Mouse (Mus musculus) midbrain, embryonic 15.5 days (tissue): ENCODE data around the gene Dtl. TPM values are rescaled to one million over a fixed set of nuclear protein-coding genes. Genes with fewer than 3 reads are reported as not detected.
A peak's percentile ranks its signal among the peaks of the same experiment; 100 is the strongest.

Experiments
- ATAC-seq: fragments of 200-750 bp; cut with Nextera tagmentation; replicated peaks from 2 replicates; pipeline ENCODE4 v1.8.0; 2017; ENCODE audit warnings: moderate TSS enrichment
- H3K27ac ChIP-seq: fragments of 300-500 bp; sonication (generic); 2 replicates; pipeline ENCODE4 v1.5.1; 2015; ENCODE audit warnings: mild to moderate bottlenecking, inconsistent platforms
- H3K27me3 ChIP-seq: fragments of 300-500 bp; sonication (generic); replicated peaks from 2 replicates; pipeline ENCODE4 v1.6.1; 2015; ENCODE audit warnings: inconsistent platforms
- H3K36me3 ChIP-seq: fragments of 300-500 bp; sonication (generic); replicated peaks from 2 replicates; pipeline ENCODE4 v1.6.1; 2015; ENCODE audit warnings: inconsistent platforms
- H3K4me1 ChIP-seq: fragments of 300-500 bp; sonication (generic); 2 replicates; pipeline ENCODE4 v1.6.1; 2015; ENCODE audit warnings: inconsistent platforms
- H3K4me2 ChIP-seq: fragments of 300-500 bp; sonication (generic); 2 replicates; pipeline ENCODE4 v1.6.1; 2015; ENCODE audit warnings: inconsistent platforms, mild to moderate bottlenecking, moderate library complexity
- H3K4me3 ChIP-seq: fragments of 300-500 bp; sonication (generic); 2 replicates; pipeline ENCODE4 v1.5.1; 2015; ENCODE audit warnings: mild to moderate bottlenecking, inconsistent platforms
- H3K9ac ChIP-seq: fragments of 300-500 bp; sonication (generic); 2 replicates; pipeline ENCODE4 v1.6.1; 2015; ENCODE audit warnings: mild to moderate bottlenecking, inconsistent platforms
- H3K9me3 ChIP-seq: fragments of 300-500 bp; sonication (generic); 2 replicates; pipeline ENCODE4 v1.6.1; 2016; ENCODE audit warnings: inconsistent platforms
- WGBS: fragments of 180-500 bp; shearing (Covaris S2); methylation state at CpG from one replicate; pipeline ENCODE4 v1.1.7; 2015; ENCODE audit warnings: mixed read lengths; 5-methylcytosine and 5-hydroxymethylcytosine counted together
- polyA plus RNA-seq: library from polyadenylated mRNA; unstranded; fragments of >200 nt; fragmentation: Nextera tagmentation; extraction: Ambion mirVana; gene quantifications from 2 replicates; pipeline ENCODE4 v1.2.1, GENCODE M21; 2015

Dtl gene
- polyA plus RNA-seq, 1 experiment from 2014 or later = 6.2 TPM

DNA sequence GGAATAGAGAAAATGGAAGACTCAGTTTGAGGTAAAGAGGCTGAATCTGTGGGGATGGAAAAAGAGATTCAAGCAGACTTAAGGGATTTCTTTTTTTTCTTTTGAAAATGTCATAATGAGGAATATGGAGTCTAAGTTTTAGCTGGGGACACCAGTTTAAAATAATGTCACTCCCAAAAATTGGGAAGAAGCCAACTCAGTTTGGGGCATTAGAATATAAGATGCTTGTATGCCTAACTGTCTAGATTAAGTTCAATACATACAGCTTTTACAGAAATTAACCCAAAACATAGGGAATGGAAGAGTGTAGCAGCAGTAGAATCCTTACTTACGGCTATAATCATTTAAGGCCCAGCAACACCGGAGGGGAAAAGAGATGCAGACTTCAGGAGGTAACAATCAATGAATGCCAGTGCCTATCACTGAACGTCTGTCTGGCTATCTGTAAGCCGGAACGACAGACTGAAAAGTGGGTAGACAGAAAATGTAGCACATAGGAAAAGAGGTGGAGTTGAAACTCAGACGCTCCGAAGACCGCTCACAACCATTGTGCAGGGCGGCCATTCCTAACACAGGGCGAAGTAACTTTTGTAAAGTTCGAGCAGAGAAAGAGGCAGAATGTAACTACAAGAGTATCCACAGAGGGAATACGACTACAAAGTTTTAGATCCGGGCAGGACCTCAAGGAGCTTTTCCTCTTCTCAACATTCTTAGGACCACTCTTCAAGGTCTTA, 1.3 kb downstream of the Dtl start:
- H3K27me3 ChIP-seq = no peaks in the 10 kb centered on the region
- H3K27ac ChIP-seq = no peak overlapping the region
- WGBS = under 1% methylated on average over 13 of the region's 13 CpGs
- H3K9me3 ChIP-seq = no peaks in the 10 kb centered on the region
- peak overlapping the region; percentile 81 for H3K4me3 ChIP-seq
- H3K4me2 ChIP-seq = peak overlapping the region; percentile 97
- no peaks in the 10 kb centered on the region for H3K36me3 ChIP-seq
- no peak for ATAC-seq
- H3K9ac ChIP-seq = peak overlapping the region; percentile 36; the same call in 1 of the 2 replicates
- peaks cover 35% of the 10 kb centered on the region for H3K4me1 ChIP-seq

DNA sequence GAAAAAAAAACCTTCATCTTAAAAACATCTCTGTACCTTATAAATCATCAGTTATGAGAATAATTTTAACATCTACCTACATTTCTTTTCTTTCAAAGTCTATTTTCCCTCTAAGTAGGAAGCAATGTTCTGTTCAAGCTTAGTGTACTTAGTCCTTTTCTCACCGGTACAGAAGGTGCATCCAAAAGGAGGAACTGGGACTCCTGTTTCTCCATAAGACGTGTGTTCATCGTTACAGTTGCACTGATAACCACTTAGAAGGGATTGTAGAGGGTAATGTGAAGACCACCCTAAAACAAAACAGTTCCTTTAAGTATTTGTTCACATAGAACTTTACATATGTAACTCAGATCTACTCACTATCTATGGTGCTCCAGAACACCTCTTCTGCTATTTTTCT, 4.9 kb downstream of the Dtl start:
- H3K4me3 ChIP-seq = no peak overlapping the region
- 91% methylated on average over 3 of the region's 3 CpGs for WGBS
- ATAC-seq = no peak
- H3K4me1 ChIP-seq = peaks cover 9% of the 10 kb centered on the region
- H3K36me3 ChIP-seq = no peaks in the 10 kb centered on the region
- no peaks in the 10 kb centered on the region for H3K9me3 ChIP-seq
- H3K27ac ChIP-seq = no peak overlapping the region
- H3K27me3 ChIP-seq = no peaks in the 10 kb centered on the region
- no peak overlapping the region for H3K9ac ChIP-seq
- H3K4me2 ChIP-seq = no peak overlapping the region

DNA sequence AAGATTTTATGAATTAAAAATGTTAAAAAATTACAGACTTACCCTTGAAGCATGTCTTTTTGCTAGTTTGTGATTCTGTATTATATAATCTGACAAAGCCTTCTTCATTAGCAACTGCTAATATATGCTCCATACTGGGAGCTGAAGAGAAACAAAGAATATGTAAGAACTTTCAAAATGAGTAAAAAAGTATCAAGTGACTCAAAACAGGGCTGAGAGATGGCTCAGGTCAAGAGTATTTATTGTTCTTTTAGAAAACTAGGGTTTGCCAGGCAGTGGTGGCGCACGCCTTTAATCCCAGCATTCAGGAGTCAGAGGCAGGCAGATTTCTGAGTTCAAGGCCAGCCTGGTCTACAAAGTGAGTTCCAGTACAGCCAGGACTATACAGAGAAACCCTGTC, 5.7 kb downstream of the Dtl start:
- WGBS = 95% methylated on average over 2 of the region's 2 CpGs
- no peak overlapping the region for H3K4me2 ChIP-seq
- ATAC-seq = no peak

DNA sequence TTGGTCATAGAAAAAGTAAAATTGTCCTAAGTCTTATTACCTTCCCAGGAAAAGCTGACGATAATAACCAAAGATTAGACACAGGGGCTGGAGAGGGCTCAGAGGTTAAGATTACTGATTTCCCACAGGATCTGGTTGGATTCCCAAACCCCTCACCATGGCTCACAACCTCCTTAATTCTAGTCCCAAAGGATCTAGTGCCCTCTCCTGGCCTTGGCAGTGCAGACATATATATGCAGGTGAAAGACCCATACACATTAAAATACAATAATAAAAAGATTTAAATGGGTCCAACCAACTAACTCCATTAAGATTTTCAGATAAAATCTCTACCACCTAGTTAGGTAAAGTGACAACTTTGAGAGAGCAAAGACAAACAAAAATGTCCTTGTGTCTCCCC, 7.5 kb downstream of the Dtl start:
- H3K9ac ChIP-seq = no peak overlapping the region
- H3K36me3 ChIP-seq = no peaks in the 10 kb centered on the region
- H3K4me2 ChIP-seq = no peak overlapping the region
- H3K27ac ChIP-seq = no peak overlapping the region
- WGBS = 87% methylated on average over 1 of the region's 1 CpGs
- no peaks in the 10 kb centered on the region for H3K9me3 ChIP-seq
- H3K4me1 ChIP-seq = no peaks in the 10 kb centered on the region
- no peak overlapping the region for H3K4me3 ChIP-seq
- H3K27me3 ChIP-seq = no peaks in the 10 kb centered on the region
- no peak for ATAC-seq

More for the DNA sequence above, 5.7 kb downstream of the Dtl start:
- peaks cover 5% of the 10 kb centered on the region for H3K4me1 ChIP-seq
- H3K27ac ChIP-seq = no peak overlapping the region
- no peaks in the 10 kb centered on the region for H3K36me3 ChIP-seq
- no peaks in the 10 kb centered on the region for H3K9me3 ChIP-seq
- no peak overlapping the region for H3K4me3 ChIP-seq
- no peaks in the 10 kb centered on the region for H3K27me3 ChIP-seq
- no peak overlapping the region for H3K9ac ChIP-seq

DNA sequence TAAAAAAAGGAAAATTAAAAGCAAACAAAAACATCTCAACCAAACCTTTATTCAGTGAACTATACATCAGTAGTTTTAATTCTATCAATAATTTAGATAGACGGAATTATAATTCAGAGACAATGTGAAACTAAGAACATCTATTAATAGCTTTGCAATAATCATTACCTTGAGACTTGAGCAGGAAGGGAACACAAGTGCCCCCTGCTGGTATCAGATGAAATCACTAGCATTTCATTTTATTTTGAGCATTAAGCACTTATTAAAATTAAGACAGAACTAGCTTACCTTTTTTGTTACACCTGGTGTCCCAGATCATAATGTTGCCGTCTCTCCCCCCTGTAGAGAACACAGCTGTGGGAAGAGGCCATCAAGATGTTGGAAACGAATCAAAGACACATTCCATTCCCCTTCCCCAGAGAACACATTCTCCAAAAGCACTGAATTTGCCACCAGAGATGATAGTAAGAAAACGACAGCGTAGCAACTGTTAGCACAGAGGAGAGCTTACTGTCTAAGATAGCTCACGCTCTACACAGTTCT, 12.4 kb downstream of the Dtl start:
- Histone ChIP-seq H3K9ac (no peak overlapping the region), H3K36me3 (no peaks in the 10 kb centered on the region), H3K27ac (no peak overlapping the region), H3K9me3 (no peaks in the 10 kb centered on the region), H3K27me3 (no peaks in the 10 kb centered on the region), H3K4me1 (no peaks in the 10 kb centered on the region), H3K4me3 (no peak overlapping the region), H3K4me2 (no peak overlapping the region)
- WGBS = 71% methylated on average over 6 of the region's 6 CpGs
- ATAC-seq = no peak

DNA sequence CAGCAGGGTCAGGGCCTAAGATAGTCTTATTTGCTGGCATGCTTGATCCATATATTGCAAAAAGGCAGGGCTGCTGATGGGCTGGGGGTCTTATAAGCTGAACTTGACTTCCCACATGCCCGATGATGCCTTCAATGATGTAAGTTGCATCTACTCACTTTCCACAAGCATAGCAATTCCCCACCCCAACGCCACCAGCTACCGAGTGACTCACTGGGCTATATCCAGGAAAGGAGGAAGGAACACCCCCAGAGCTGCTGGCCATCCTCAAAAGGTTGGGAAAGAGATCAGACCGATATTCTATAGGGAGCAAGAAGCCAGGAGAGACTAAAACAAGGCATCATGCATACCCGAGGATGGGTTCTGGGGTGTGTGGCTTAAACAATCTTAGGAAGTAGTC, 15.6 kb downstream of the Dtl start:
- no peaks in the 10 kb centered on the region for H3K27me3 ChIP-seq
- no peaks in the 10 kb centered on the region for H3K9me3 ChIP-seq
- H3K4me2 ChIP-seq = no peak overlapping the region
- ATAC-seq = no peak
- no peaks in the 10 kb centered on the region for H3K36me3 ChIP-seq
- WGBS = 89% methylated on average over 5 of the region's 5 CpGs
- H3K9ac ChIP-seq = no peak overlapping the region
- H3K27ac ChIP-seq = no peak overlapping the region
- H3K4me1 ChIP-seq = no peaks in the 10 kb centered on the region
- H3K4me3 ChIP-seq = no peak overlapping the region

DNA sequence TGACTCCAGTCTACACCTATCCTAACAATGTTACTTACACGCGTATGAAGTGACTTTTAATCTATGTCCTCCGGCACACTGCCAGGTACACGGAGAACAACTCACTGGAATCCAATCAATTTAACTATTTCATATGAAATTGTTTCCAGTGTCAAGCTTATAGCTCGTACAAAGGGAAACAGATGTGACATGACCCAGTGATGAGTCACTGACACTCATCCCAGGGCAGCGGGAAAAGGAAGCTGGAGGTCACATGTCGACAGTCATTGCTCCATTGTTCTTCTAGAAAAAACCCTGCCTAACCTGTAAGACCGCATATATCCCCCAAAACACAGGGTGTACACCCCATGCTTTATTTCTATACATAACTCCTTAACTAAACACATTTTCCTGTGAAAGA, 18.2 kb downstream of the Dtl start:
- Histone ChIP-seq H3K9ac (no peak overlapping the region), H3K4me2 (no peak overlapping the region), H3K27me3 (no peaks in the 10 kb centered on the region), H3K9me3 (no peaks in the 10 kb centered on the region), H3K4me1 (no peaks in the 10 kb centered on the region), H3K27ac (no peak overlapping the region), H3K4me3 (no peak overlapping the region), H3K36me3 (no peaks in the 10 kb centered on the region)
- no peak for ATAC-seq
- WGBS = 88% methylated on average over 8 of the region's 8 CpGs

DNA sequence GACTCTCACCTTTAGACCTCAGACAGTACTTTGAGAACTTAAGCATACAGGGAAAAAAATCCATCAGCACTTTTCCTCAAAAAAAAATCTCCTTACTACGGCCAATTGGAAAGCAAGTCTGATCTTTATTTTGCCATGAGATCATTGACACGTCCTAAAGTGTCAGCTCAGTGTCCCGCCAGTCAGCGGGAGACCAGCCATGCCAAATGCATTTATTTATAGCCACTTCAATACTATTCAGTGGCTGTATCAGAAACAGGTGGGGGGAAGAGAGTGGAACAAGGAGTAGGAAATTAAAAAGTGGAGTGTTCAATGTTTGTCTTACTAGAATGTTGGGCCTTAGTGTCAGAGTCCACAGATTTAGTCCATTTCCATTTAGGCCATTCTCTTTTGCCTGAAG, 24.6 kb downstream of the Dtl start:
- Histone ChIP-seq H3K36me3 (no peaks in the 10 kb centered on the region), H3K4me2 (no peak overlapping the region), H3K4me1 (no peaks in the 10 kb centered on the region), H3K27ac (no peak overlapping the region), H3K4me3 (no peak overlapping the region), H3K27me3 (no peaks in the 10 kb centered on the region), H3K9me3 (no peaks in the 10 kb centered on the region), H3K9ac (no peak overlapping the region)
- 75% methylated on average over 4 of the region's 4 CpGs for WGBS
- no peak for ATAC-seq

DNA sequence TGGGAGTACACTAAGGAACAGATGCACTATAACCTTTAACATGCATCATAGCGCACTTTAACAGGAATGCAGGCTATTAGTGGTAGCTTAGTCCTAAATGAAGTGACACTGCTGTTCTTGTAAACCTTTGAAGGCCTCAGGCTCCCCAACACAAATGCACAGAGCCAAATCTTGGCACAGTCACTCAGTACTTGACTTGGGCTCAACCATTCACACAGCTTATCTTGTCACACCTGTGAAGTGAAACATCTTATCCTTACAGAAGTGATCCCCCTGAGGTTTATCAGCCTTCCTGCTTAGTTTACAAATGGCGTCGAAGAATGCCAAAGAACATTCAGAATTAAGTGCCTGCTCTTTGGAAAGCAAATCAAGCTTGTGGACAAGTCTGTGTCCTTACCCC, 31.6 kb downstream of the Dtl start:
- no peaks in the 10 kb centered on the region for H3K36me3 ChIP-seq
- H3K9ac ChIP-seq = no peak overlapping the region
- H3K9me3 ChIP-seq = no peaks in the 10 kb centered on the region
- WGBS = 88% methylated on average over 3 of the region's 3 CpGs
- H3K27me3 ChIP-seq = no peaks in the 10 kb centered on the region
- no peak for ATAC-seq
- H3K27ac ChIP-seq = no peak overlapping the region
- H3K4me2 ChIP-seq = no peak overlapping the region
- H3K4me1 ChIP-seq = no peaks in the 10 kb centered on the region
- no peak overlapping the region for H3K4me3 ChIP-seq

DNA sequence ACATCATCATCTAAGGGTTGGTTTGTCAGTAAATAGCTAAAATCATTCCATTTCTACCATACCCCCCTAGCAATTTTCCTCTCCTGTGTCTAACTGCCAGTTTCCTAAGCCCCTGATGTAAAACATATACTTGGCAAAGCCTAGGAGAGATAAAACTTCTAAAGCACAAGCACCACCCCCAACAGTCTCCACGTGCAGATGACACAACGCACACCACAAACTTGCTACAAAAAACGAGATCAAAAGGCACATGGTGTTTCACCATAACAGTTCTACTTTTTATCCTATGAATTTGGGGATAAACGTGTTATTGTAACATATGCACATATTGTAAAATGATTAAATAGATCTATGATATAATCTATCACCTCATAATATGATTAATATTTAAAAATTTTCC, 33.7 kb downstream of the Dtl start:
- H3K36me3 ChIP-seq = no peaks in the 10 kb centered on the region
- H3K27me3 ChIP-seq = no peaks in the 10 kb centered on the region
- no peak for ATAC-seq
- no peaks in the 10 kb centered on the region for H3K9me3 ChIP-seq
- WGBS = 91% methylated on average over 4 of the region's 4 CpGs
- H3K9ac ChIP-seq = no peak overlapping the region
- H3K27ac ChIP-seq = no peak overlapping the region
- no peak overlapping the region for H3K4me2 ChIP-seq
- H3K4me1 ChIP-seq = no peaks in the 10 kb centered on the region
- H3K4me3 ChIP-seq = no peak overlapping the region

DNA sequence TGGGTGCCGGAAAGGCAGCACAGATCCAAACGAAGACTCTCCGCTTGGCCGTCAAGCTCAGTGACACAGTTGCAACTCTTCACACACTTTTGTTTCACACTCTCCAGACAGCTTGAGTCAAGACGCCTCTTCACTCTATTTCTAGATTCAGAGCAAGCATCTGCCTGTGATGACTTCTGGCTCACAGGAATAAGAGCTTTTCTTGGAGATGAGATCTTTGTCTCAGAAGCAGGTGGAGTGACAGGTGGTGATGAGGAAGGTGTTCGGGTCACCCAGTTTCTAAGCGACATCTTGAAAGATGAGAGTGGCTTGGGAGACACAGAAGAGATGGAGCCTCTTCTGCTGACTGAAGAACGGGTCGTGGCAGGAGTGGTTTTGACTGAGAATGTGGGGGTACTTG, 34.3 kb downstream of the Dtl start:
- Histone ChIP-seq H3K4me3 (no peak overlapping the region), H3K27ac (no peak overlapping the region), H3K27me3 (no peaks in the 10 kb centered on the region), H3K4me2 (no peak overlapping the region), H3K4me1 (no peaks in the 10 kb centered on the region), H3K9me3 (no peaks in the 10 kb centered on the region), H3K36me3 (no peaks in the 10 kb centered on the region), H3K9ac (no peak overlapping the region)
- ATAC-seq = no peak
- 92% methylated on average over 9 of the region's 9 CpGs for WGBS

DNA sequence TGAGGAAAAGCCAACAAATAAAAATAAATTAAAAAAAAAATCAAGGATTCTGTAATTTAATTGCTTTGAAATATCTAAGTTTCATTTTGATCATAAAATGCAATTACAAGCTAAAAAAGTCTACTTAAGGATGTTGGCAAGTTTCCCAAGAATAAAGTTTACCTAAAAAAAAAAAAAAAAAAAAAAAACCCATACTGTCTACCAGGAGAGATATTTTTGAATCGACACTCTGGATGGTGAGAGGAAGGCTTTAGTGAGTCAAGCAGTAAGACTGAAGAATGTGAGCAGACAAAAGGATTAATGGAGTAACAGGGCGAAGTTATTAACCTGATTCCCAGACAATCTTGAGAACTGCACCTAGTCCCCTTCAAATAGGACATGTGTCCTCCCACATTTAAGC, 35.0 kb downstream of the Dtl start:
- no peak overlapping the region for H3K9ac ChIP-seq
- H3K4me1 ChIP-seq = no peaks in the 10 kb centered on the region
- H3K4me3 ChIP-seq = no peak overlapping the region
- no peaks in the 10 kb centered on the region for H3K36me3 ChIP-seq
- H3K27ac ChIP-seq = no peak overlapping the region
- no peaks in the 10 kb centered on the region for H3K9me3 ChIP-seq
- 93% methylated on average over 2 of the region's 2 CpGs for WGBS
- ATAC-seq = no peak
- no peaks in the 10 kb centered on the region for H3K27me3 ChIP-seq
- no peak overlapping the region for H3K4me2 ChIP-seq

DNA sequence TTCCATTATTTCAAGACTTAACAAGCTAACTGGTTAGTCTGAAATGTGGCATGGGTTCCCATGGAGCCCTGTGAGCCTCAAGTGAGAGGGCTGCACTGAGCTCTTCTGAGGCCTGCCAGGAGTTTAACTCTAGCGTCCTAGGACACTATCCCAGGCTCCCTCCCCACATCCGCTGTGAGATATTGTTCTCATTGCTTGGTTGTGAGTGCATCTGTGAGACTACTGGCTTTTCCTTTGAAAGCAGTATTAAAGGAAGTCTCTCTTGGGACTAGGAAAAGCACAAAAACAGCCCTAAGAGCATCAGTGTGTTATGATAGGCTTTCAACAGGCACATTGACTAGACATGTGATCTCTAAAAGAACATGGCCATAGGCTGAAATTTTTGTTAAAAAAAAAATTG, 40.4 kb downstream of the Dtl start:
- Histone ChIP-seq H3K9me3 (no peaks in the 10 kb centered on the region), H3K4me1 (no peaks in the 10 kb centered on the region), H3K27ac (no peak overlapping the region), H3K36me3 (no peaks in the 10 kb centered on the region), H3K27me3 (no peaks in the 10 kb centered on the region), H3K4me2 (no peak overlapping the region), H3K4me3 (no peak overlapping the region), H3K9ac (no peak overlapping the region)
- 64% methylated on average over 2 of the region's 2 CpGs for WGBS
- ATAC-seq = no peak
